Mouse (Mus musculus): ENCODE measurements around the gene Fbxw9. TPM values are rescaled to one million over a fixed set of nuclear protein-coding genes. Genes with fewer than 3 reads are reported as not detected.

Gene Fbxw9
- polyA plus RNA-seq, 1 experiment from 2014 or later: 20.4 TPM

DNA sequence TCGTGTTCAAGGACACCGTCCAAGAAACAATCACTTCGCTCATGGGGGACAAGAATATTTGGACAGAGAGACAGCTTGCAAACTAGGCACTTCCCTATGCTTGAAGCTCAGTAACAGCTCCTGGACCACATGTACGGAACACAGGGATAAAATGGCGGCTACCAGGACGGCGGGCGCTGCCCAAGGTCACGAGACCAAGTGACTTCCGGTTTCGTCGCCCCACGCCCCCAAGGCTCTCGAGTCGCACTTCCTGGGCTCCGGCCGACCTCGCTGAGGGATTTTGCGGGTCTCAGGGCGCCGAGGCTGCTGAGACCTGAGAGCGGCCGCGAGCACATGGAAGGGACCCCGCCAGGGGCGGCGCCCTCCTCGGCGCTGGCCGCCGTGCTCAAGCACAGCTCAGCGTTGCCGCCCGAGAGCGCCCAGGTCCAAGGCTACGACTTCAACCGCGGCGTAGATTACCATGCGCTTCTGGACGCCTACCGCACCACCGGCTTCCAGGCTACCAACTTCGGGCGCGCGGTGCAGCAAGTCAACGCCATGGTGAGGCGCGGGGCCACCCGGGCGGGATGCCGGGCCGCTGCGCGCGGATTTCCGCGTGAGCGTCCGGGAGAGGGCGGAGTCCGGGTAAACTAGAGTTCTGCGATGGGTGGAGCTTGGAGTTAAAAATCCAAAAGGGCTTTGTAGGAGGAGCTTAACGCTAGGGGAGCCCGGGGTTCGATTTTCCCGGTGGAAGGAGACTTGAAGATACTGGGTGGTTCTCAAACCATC lies 11.8 kb downstream of the Fbxw9 start, which contains the start of gene Dhps:
Gene Dhps, plus strand, starts transcription at position 244 of the 768 bp plus-strand sequence.
- peak within 1 kb of the TSS; percentile 89 for H3K9ac ChIP-seq (replicated peaks; ENCODE audit: low read length)
- H3K4me2 ChIP-seq (ENCODE audit: low read depth, low read length): peak within 1 kb of the TSS; percentile 68
- DNase-seq (ENCODE audit: low spot score): peak; percentile 96
- peak within 1 kb of the TSS; percentile 88 for H3K4me3 ChIP-seq (ENCODE audit: low read depth, low read length)
- WGBS: under 1% methylated on average over 68 of the region's 68 CpGs
- H3K4me1 ChIP-seq (ENCODE audit: control insufficient read depth, insufficient read depth, low read length): no peaks in the 10 kb centered on the region
- H3K27ac ChIP-seq (replicated peaks; ENCODE audit: low read depth, low read length): peak within 1 kb of the TSS; percentile 93
- no peaks in the 10 kb centered on the region for H3K9me3 ChIP-seq (replicated peaks; ENCODE audit: control insufficient read depth, low read length)
- no peaks in the 10 kb centered on the region; the same call in 1 of the 2 replicates for H3K36me3 ChIP-seq (replicated peaks; ENCODE audit: control insufficient read depth, insufficient read depth, low read depth, low read length)
- H3K27me3 ChIP-seq (ENCODE audit: control insufficient read depth, insufficient read depth, low read length): no peaks in the 10 kb centered on the region
- peak; percentile 68 for ATAC-seq (replicated peaks; ENCODE audit: insufficient number of reproducible peaks, low FRiP score, low TSS enrichment, low read depth)

DNA sequence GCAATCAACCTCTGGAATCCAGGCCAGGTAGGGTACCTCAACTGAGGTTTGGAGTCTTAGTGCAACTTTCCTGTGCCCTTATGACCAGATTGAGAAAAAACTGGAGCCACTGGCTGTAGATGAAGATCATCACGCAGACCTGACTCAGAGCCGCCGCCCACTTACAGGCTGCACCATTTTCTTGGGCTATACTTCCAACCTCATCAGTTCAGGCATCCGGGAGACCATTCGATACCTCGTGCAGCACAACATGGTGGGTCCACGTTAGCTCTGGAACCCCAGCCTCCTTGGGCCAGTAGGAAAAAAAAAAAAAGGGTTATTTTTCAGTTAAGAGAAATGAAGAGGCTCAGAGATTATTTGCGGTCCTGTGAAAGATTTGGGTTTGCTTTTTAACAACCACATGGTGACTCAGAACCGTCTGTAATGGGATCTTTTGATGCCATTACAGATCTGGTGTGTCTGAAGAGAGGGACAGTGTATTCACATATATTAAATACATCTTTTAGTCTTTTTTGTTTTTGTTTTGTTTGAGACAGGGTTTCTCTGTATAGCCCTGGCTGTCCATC lies 12.6 kb downstream of the Fbxw9 start:
- DNase-seq (ENCODE audit: low spot score): no peak
- no peak for ATAC-seq (replicated peaks; ENCODE audit: insufficient number of reproducible peaks, low FRiP score, low TSS enrichment, low read depth)
- Histone ChIP-seq H3K27ac (replicated peaks; ENCODE audit: low read depth, low read length) (no peak overlapping the region), H3K4me1 (ENCODE audit: control insufficient read depth, insufficient read depth, low read length) (no peaks in the 10 kb centered on the region), H3K9me3 (replicated peaks; ENCODE audit: control insufficient read depth, low read length) (no peaks in the 10 kb centered on the region), H3K9ac (replicated peaks; ENCODE audit: low read length) (peak overlapping the region; percentile 89), H3K4me3 (ENCODE audit: low read depth, low read length) (peak overlapping the region; percentile 88), H3K27me3 (ENCODE audit: control insufficient read depth, insufficient read depth, low read length) (no peaks in the 10 kb centered on the region), H3K36me3 (replicated peaks; ENCODE audit: control insufficient read depth, insufficient read depth, low read depth, low read length) (no peaks in the 10 kb centered on the region; the same call in 1 of the 2 replicates), H3K4me2 (ENCODE audit: low read depth, low read length) (peak overlapping the region; percentile 68)
- 37% methylated on average over 9 of the region's 9 CpGs for WGBS

DNA sequence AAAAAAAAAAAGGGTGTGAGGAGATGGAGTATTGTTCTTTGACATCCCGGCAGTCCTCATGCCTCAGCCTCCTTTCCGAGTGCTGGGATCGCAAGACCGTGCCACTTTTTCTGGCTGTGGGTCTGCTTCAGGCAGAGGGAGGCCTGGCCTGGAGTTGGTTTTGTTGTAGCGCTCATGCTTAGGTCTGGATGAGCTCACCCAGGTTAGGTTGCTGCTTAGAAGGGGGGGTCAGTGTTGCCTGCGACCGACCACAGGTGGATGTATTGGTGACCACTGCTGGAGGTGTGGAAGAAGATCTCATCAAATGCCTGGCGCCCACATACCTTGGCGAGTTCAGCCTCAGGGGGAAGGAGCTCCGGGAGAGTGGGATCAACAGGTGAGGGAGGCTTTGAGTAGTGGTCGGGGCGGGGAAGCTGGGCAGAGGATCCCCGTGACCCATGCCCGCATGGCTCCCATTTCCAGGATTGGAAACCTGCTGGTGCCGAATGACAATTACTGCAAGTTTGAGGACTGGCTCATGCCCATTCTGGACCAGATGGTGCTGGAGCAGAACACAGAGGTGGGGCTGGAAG lies 13.3 kb downstream of the Fbxw9 start:
- no peak overlapping the region for H3K4me2 ChIP-seq (ENCODE audit: low read depth, low read length)

DNA sequence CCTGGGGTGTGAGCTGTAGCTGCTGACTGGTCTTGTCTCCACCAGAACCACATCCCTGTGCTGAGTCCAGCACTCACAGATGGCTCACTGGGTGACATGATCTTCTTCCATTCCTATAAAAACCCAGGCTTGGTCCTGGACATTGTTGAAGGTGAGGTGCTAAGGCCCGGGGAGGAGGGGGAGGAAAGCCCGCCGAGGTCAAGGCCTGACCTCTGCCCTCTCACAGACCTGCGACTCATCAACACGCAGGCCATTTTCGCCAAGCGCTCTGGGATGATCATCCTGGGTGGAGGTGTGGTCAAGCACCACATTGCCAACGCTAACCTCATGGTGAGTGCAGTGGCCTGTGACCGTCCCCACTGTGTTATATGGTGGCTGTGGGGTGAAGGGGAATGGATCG lies 14.3 kb downstream of the Fbxw9 start:
- DNase-seq (ENCODE audit: low spot score): no peak

More for the DNA sequence above, 13.3 kb downstream of the Fbxw9 start:
- WGBS: 93% methylated on average over 15 of the region's 15 CpGs
- H3K27me3 ChIP-seq (ENCODE audit: control insufficient read depth, insufficient read depth, low read length): no peaks in the 10 kb centered on the region
- no peaks in the 10 kb centered on the region for H3K4me1 ChIP-seq (ENCODE audit: control insufficient read depth, insufficient read depth, low read length)
- DNase-seq (ENCODE audit: low spot score) (no peak), ATAC-seq (replicated peaks; ENCODE audit: insufficient number of reproducible peaks, low FRiP score, low TSS enrichment, low read depth) (no peak)
- no peaks in the 10 kb centered on the region for H3K9me3 ChIP-seq (replicated peaks; ENCODE audit: control insufficient read depth, low read length)
- H3K36me3 ChIP-seq (replicated peaks; ENCODE audit: control insufficient read depth, insufficient read depth, low read depth, low read length): no peaks in the 10 kb centered on the region; the same call in 1 of the 2 replicates
- H3K4me3 ChIP-seq (ENCODE audit: low read depth, low read length): no peak overlapping the region
- H3K27ac ChIP-seq (replicated peaks; ENCODE audit: low read depth, low read length): no peak overlapping the region
- no peak overlapping the region for H3K9ac ChIP-seq (replicated peaks; ENCODE audit: low read length)

DNA sequence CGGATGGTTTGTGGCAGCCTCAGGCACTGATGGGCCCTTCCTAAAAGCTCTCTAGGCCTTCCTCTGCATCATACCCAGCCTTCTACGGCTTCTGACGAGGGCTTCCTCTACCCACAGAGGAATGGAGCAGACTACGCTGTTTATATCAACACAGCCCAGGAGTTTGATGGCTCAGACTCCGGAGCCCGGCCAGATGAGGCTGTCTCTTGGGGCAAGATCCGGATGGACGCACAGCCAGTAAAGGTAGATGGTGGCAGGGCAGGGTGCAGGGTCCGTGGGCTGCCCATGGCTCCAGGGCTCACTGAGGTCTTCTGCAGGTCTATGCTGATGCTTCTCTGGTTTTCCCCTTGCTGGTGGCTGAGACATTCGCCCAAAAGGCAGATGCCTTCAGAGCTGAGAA lies 14.8 kb downstream of the Fbxw9 start:
- Histone ChIP-seq H3K27ac (replicated peaks; ENCODE audit: low read depth, low read length) (no peak overlapping the region), H3K9me3 (replicated peaks; ENCODE audit: control insufficient read depth, low read length) (no peaks in the 10 kb centered on the region), H3K9ac (replicated peaks; ENCODE audit: low read length) (no peak overlapping the region), H3K4me2 (ENCODE audit: low read depth, low read length) (no peak overlapping the region), H3K36me3 (replicated peaks; ENCODE audit: control insufficient read depth, insufficient read depth, low read depth, low read length) (no peaks in the 10 kb centered on the region; the same call in 1 of the 2 replicates), H3K27me3 (ENCODE audit: control insufficient read depth, insufficient read depth, low read length) (no peaks in the 10 kb centered on the region), H3K4me1 (ENCODE audit: control insufficient read depth, insufficient read depth, low read length) (no peaks in the 10 kb centered on the region), H3K4me3 (ENCODE audit: low read depth, low read length) (no peak overlapping the region)
- WGBS: 88% methylated on average over 10 of the region's 10 CpGs
- ATAC-seq (replicated peaks; ENCODE audit: insufficient number of reproducible peaks, low FRiP score, low TSS enrichment, low read depth): no peak
- DNase-seq (ENCODE audit: low spot score): no peak

More for the DNA sequence above, 14.3 kb downstream of the Fbxw9 start:
- no peak for ATAC-seq (replicated peaks; ENCODE audit: insufficient number of reproducible peaks, low FRiP score, low TSS enrichment, low read depth)
- H3K27ac ChIP-seq (replicated peaks; ENCODE audit: low read depth, low read length): no peak overlapping the region
- no peak overlapping the region for H3K9ac ChIP-seq (replicated peaks; ENCODE audit: low read length)
- no peak overlapping the region for H3K4me3 ChIP-seq (ENCODE audit: low read depth, low read length)
- H3K4me1 ChIP-seq (ENCODE audit: control insufficient read depth, insufficient read depth, low read length): no peaks in the 10 kb centered on the region
- no peaks in the 10 kb centered on the region for H3K9me3 ChIP-seq (replicated peaks; ENCODE audit: control insufficient read depth, low read length)
- WGBS: 81% methylated on average over 10 of the region's 10 CpGs
- H3K27me3 ChIP-seq (ENCODE audit: control insufficient read depth, insufficient read depth, low read length): no peaks in the 10 kb centered on the region
- no peak overlapping the region for H3K4me2 ChIP-seq (ENCODE audit: low read depth, low read length)
- no peaks in the 10 kb centered on the region; the same call in 1 of the 2 replicates for H3K36me3 ChIP-seq (replicated peaks; ENCODE audit: control insufficient read depth, insufficient read depth, low read depth, low read length)

DNA sequence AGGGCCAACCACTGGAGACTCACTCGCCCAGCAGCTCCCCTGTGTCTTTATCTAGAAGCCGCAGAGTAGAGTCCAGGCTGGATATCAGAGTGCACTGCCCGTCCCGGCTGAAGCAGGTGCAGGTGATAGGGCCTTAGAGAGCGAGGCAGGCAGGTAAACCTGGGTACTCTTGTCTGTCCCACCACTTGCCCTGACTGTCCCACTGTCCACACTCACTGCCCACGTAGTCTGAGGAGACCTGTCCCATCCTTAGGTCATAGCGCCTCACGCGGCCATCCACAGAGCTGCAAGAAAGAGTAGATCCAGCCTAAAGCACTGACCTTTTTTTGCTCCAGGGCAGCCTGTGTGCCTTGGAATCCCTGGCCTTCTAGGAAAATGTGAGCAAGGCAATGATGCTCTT lies 16.1 kb downstream of the Fbxw9 start:
- H3K9me3 ChIP-seq (replicated peaks; ENCODE audit: control insufficient read depth, low read length): no peaks in the 10 kb centered on the region
- no peak for DNase-seq (ENCODE audit: low spot score)
- no peak overlapping the region for H3K4me3 ChIP-seq (ENCODE audit: low read depth, low read length)
- no peak for ATAC-seq (replicated peaks; ENCODE audit: insufficient number of reproducible peaks, low FRiP score, low TSS enrichment, low read depth)
- no peak overlapping the region for H3K27ac ChIP-seq (replicated peaks; ENCODE audit: low read depth, low read length)
- H3K9ac ChIP-seq (replicated peaks; ENCODE audit: low read length): no peak overlapping the region
- no peaks in the 10 kb centered on the region for H3K27me3 ChIP-seq (ENCODE audit: control insufficient read depth, insufficient read depth, low read length)
- H3K36me3 ChIP-seq (replicated peaks; ENCODE audit: control insufficient read depth, insufficient read depth, low read depth, low read length): no peaks in the 10 kb centered on the region; the same call in 1 of the 2 replicates
- 80% methylated on average over 9 of the region's 9 CpGs for WGBS
- H3K4me1 ChIP-seq (ENCODE audit: control insufficient read depth, insufficient read depth, low read length): no peaks in the 10 kb centered on the region
- no peak overlapping the region for H3K4me2 ChIP-seq (ENCODE audit: low read depth, low read length)

DNA sequence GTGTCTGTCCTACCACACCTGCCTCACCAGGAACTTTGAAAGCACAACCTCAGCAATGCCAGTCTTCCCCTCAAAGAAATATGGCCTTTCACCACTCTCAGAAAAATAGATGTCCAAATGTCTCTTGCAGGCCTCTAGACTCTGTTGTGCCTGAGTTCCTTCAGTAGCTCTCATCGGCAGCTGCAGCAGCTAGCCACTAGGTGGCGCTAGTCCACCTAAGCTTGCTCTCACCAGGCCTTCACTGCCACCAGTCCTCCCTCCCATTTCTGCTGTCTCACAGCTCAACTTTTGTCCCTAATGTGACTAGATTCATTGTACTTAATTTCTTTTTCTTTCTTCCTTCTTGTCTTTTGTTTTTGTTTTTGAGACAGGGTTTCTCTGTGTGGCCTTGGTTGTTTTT lies 17.1 kb downstream of the Fbxw9 start:
- no peak overlapping the region for H3K4me3 ChIP-seq (ENCODE audit: low read depth, low read length)
- H3K27me3 ChIP-seq (ENCODE audit: control insufficient read depth, insufficient read depth, low read length): no peaks in the 10 kb centered on the region
- DNase-seq (ENCODE audit: low spot score) (peak; percentile 91), ATAC-seq (replicated peaks; ENCODE audit: insufficient number of reproducible peaks, low FRiP score, low TSS enrichment, low read depth) (no peak)
- H3K36me3 ChIP-seq (replicated peaks; ENCODE audit: control insufficient read depth, insufficient read depth, low read depth, low read length): no peaks in the 10 kb centered on the region; the same call in 1 of the 2 replicates
- H3K9me3 ChIP-seq (replicated peaks; ENCODE audit: control insufficient read depth, low read length): no peaks in the 10 kb centered on the region
- no peak overlapping the region for H3K9ac ChIP-seq (replicated peaks; ENCODE audit: low read length)
- H3K4me1 ChIP-seq (ENCODE audit: control insufficient read depth, insufficient read depth, low read length): no peaks in the 10 kb centered on the region
- WGBS: 0% methylated on average over 2 of the region's 2 CpGs
- no peak overlapping the region for H3K27ac ChIP-seq (replicated peaks; ENCODE audit: low read depth, low read length)
- H3K4me2 ChIP-seq (ENCODE audit: low read depth, low read length): no peak overlapping the region

GRCm38 (mm10) chr8:85080214-85080531 lies 20.3 kb downstream of the Fbxw9 start:
- under 1% methylated on average over 25 of the region's 25 CpGs for WGBS
- no peak for ATAC-seq (replicated peaks; ENCODE audit: insufficient number of reproducible peaks, low FRiP score, low TSS enrichment, low read depth)
- no peak overlapping the region for H3K27ac ChIP-seq (replicated peaks; ENCODE audit: low read depth, low read length)

More at GRCm38 (mm10) chr8:85080214-85080531, 20.3 kb downstream of the Fbxw9 start:
- H3K27me3 ChIP-seq (ENCODE audit: control insufficient read depth, insufficient read depth, low read length): no peaks in the 10 kb centered on the region
- H3K4me2 ChIP-seq (ENCODE audit: low read depth, low read length): peak overlapping the region; percentile 85
- H3K9me3 ChIP-seq (replicated peaks; ENCODE audit: control insufficient read depth, low read length): no peaks in the 10 kb centered on the region
- no peaks in the 10 kb centered on the region; the same call in 1 of the 2 replicates for H3K4me1 ChIP-seq (ENCODE audit: control insufficient read depth, insufficient read depth, low read length)
- no peaks in the 10 kb centered on the region; the same call in 1 of the 2 replicates for H3K36me3 ChIP-seq (replicated peaks; ENCODE audit: control insufficient read depth, insufficient read depth, low read depth, low read length)
- H3K9ac ChIP-seq (replicated peaks; ENCODE audit: low read length): peak overlapping the region; percentile 89
- DNase-seq (ENCODE audit: low spot score): no peak
- peak overlapping the region; percentile 90 for H3K4me3 ChIP-seq (ENCODE audit: low read depth, low read length)
